Mouse (Mus musculus) thymus, adult 2 months (tissue): ENCODE results near the gene Apoe.

Experiments
- CTCF ChIP-seq: fragments of 200-500 bp; IDR thresholded peaks from 2 replicates; pipeline ENCODE4 v1.5.1; 2012; ENCODE audit warnings: mild to moderate bottlenecking, control low read depth, low read length, moderate library complexity, borderline replicate concordance; ENCODE audit not compliant: control insufficient read depth, poor library complexity, insufficient read depth; ENCODE audit errors: extremely low read depth
- POLR2A ChIP-seq: fragments of 200-500 bp; IDR thresholded peaks from 2 replicates; pipeline ENCODE4 v1.6.1; 2012; ENCODE audit warnings: mild to moderate bottlenecking, low read length, control low read depth, moderate library complexity; ENCODE audit not compliant: control insufficient read depth, poor library complexity, insufficient read depth; ENCODE audit errors: extremely low read depth

DNA sequence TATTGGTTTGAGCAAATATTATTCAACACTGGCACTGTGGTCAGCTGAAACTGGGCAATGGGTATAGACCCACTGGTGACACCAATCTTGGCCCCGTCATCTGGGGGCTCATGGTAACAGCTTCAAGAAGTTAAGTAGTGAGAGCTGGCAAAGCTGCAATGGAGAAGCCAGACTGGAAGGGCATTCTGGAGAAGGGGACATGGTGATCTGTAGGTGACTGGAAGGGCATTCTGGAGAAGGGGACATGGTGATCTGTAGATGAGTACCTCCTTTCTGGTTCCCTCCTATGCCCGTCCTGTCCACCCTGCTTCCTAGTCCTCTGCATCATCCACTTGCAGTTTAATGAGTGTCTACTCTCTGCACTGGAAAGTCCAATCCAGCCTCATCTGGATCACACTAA is 10.4 kb downstream of the Apoe start:
- TF ChIP-seq POLR2A (no peak), CTCF (no peak)
